Mouse (Mus musculus): ENCODE data around the gene Gm13090. TPM values are rescaled to one million over a fixed set of nuclear protein-coding genes. Genes with fewer than 3 reads are reported as not detected.

Gm13090 gene
- polyA plus RNA-seq (2012; rRNA removed): not detected in 2 replicates

DNA sequence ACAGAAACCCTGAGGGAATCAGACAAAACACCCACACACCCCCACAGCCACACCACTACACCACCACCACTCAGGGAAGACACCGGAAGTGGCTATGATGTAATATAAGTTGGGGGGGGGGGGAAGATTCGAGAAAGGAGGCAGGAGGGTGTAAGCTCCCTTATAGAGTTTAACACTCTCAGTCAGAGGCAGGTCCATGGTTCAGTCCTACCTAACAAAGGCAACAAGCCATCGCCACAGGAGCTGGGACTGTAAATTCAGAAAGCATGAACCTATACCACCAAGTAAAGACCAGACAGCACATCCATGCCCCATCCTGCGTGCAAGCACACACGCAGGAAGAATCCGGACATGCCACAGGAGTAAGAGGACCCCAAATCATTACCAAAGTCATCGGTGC is at the start of gene Gm13090:
Gm13090 (plus strand) TSS at position 301 of the 400 bp plus-strand sequence.

DNA sequence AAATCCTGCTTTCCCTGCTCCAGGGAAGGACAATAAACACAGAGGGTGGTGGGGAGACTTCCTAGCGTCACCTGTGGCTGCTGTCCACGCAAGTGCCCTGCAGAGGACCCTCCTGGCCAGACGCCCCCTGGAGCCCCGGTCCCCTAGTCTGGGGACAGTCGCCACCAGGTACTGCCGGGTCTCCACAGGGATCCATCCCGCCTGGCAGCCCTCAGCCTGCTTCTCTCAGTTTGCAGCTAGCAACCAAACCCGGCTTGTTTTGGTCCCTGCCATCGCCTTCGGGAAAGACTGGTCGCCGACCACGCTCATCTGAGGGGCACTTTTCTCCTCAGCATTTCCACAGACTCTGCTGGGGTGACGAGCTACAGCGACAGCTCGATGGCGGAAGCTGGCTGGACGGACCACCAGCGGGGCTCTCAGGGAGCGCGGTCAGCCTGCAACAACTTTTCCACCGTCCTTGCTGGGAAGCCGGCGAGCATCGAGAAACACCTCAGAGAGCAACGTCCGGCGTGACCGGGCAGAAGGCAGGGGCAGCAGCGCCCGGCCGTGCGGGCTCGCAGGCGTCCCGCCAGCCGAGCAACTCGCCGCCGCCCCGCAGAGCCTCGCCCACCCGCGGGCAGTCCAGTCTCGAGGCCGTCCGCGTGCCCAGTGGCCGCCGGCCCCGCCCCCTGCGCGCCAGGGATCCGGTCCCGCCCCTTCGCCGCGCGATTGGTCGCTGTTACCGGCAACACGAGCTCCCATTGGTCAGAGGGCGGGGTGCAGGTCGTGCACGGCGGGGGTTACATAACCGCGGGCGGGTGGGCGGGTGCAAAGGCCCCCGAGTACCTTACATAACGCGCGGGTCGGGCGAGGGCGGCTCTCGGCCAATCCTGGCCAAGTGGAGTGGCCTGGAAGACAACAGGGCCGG is 45.1 kb upstream of the Gm13090 start, which contains the start of gene Per3:
Per3 (minus strand) TSS at position 629 of the 907 bp plus-strand sequence.

DNA sequence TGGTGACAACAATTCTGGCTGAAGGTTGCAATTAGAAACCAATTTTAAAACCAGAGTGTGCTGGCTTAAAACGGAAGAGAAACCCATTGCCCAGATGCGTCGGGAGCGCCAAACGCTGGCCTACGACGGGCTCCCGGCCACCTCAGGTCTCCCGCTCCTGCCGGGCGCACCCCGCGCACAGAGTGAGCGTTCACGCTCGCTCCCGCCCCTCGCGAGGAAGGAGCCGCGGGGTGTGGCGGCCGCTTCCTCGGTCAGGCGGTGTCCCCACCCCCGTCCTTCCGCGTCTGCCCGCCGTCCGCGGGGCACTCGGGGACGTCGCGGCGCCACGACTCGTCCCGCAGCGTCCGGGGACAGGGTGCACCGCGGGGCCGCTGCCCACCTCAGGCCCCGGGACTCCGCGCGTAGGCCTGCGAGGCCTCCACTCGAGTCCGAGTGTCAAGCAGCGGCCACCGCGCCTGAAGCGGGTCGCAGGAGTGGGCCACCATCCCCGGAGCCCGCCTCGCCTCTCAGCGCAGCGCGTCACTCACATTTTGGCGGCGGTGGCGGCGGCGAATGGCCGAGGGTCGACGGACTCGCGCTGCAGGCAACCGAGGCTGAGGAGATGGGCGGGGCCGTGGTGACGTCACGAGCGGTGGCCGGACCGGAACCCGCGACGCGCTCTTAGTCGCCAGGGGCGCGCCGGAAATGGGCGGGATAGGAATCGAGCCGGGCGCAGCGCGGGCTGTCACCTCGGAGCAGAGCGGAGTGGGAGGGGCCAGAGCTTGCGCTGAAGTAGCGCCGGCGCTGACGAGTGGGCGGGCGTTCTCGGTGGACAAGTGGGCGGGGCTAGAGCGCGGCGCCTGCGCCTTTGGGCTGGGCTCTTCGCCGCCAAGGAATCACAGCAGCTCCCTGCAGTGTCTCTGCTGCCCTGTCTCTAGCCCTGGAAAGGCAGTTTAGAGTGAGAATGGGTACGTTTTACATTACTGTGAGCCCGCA is 31.7 kb upstream of the Gm13090 start, which contains the start of gene Vamp3:
Vamp3 (minus strand) TSS at position 617 of the 975 bp plus-strand sequence.

Other genes with a start within 250 kb of the Gm13090 start
- gene Errfi1, start 235.7 kb upstream of the Gm13090 start, polyA plus RNA-seq (2012; rRNA removed): 12.5 and 23.0 TPM in 2 replicates
- 340 and 411 TPM in 2 replicates for gene Park7, start 175.1 kb upstream of the Gm13090 start, polyA plus RNA-seq (2012; rRNA removed)
- 0.16 and 0.40 TPM in 2 replicates for gene Tnfrsf9, start 175.0 kb upstream of the Gm13090 start, polyA plus RNA-seq (2012; rRNA removed)
- gene Uts2, start 92.5 kb upstream of the Gm13090 start, polyA plus RNA-seq (2012; rRNA removed): not detected in 2 replicates
- gene Per3, start 44.9 kb upstream of the Gm13090 start, polyA plus RNA-seq (2012; rRNA removed): 5.5 and 6.8 TPM in 2 replicates
- gene Vamp3, start 31.6 kb upstream of the Gm13090 start, polyA plus RNA-seq (2012; rRNA removed): 88.3 and 95.8 TPM in 2 replicates